ENCODE assay signal across 8 mouse cellular contexts in genomic region chr8:123950077-123950802, GRCm38 (mm10). TPM values are rescaled to one million over a fixed set of nuclear protein-coding genes. Genes with fewer than 3 reads are reported as not detected.
DNase-seq lines count a peak whose midpoint lies in the region; ATAC-seq and TF ChIP-seq lines count a peak whose summit lies in the region.

No protein-coding gene starts in this region.

- peak; percentile 82 for DNase-seq in 416B (ENCODE audit: low read depth)
- peak; percentile 74 for DNase-seq in embryo, embryonic 11 days
- peak; percentile 63 to 77 for DNase-seq in kidney, adult 8-10 months
- DNase-seq in naive thymus-derived CD4-positive, alpha-beta T cell, adult 2 months (ENCODE audit: low read depth), result peak; percentile 86
- DNase-seq in stomach, postnatal 0 days (ENCODE audit: low spot score), result peak; percentile 79

- H3K9me3 ChIP-seq in liver, embryonic 12.5 days (replicated peaks), result no peaks in the 10 kb centered on the region
- no peaks in the 10 kb centered on the region for H3K9me3 ChIP-seq in stomach, postnatal 0 days (ENCODE audit: control insufficient read depth, low read length)

- H3K4me2 ChIP-seq in liver, embryonic 12.5 days, result peak overlapping the region; percentile 88
- H3K4me2 ChIP-seq in stomach, postnatal 0 days (replicated peaks; ENCODE audit: low read depth), result peak overlapping the region; percentile 93

- TF ChIP-seq EP300 in stomach, postnatal 0 days (optimal IDR thresholded peaks at IDR 0.05), result no peak

- peak overlapping the region; percentile 91 for H3K27ac ChIP-seq in liver, embryonic 12.5 days
- H3K27ac ChIP-seq in stomach, postnatal 0 days (replicated peaks), result peak overlapping the region; percentile 94

- WGBS in liver, embryonic 12.5 days (ENCODE audit: insufficient replicate concordance), result 31% methylated on average over 10 of the region's 10 CpGs
- 29% methylated on average over 10 of the region's 10 CpGs for WGBS in stomach, postnatal 0 days

- H3K9ac ChIP-seq in liver, embryonic 12.5 days, result peak overlapping the region; percentile 88
- H3K9ac ChIP-seq in stomach, postnatal 0 days (ENCODE audit: low read length), result peak overlapping the region; percentile 87

- peaks cover 37% of the 10 kb centered on the region for H3K4me1 ChIP-seq in liver, embryonic 12.5 days
- H3K4me1 ChIP-seq in stomach, postnatal 0 days (replicated peaks; ENCODE audit: control insufficient read depth, insufficient read depth), result no peaks in the 10 kb centered on the region; the same call in 1 of the 2 replicates

- H3K4me3 ChIP-seq in liver, embryonic 12.5 days, result peak overlapping the region; percentile 90
- peak overlapping the region; percentile 77 for H3K4me3 ChIP-seq in stomach, postnatal 0 days (ENCODE audit: low read depth, low read length)

- TF ChIP-seq CTCF in stomach, postnatal 0 days (IDR thresholded peaks at IDR 0.05; ENCODE audit: low read depth), result peak; percentile 76

- no peaks in the 10 kb centered on the region for H3K27me3 ChIP-seq in liver, embryonic 12.5 days (replicated peaks)
- H3K27me3 ChIP-seq in stomach, postnatal 0 days (ENCODE audit: control insufficient read depth, insufficient read depth, low read length), result no peaks in the 10 kb centered on the region

- peak; percentile 58 for ATAC-seq in activated CD4-positive, CD25-positive, alpha-beta regulatory T cell, adult 4 months
- ATAC-seq in granulocyte monocyte progenitor cell, adult 5-6 weeks (replicated peaks; ENCODE audit: poor library complexity, severe bottlenecking), result peak; percentile 37
- ATAC-seq in liver, embryonic 12.5 days, result peak; percentile 33
- peak; percentile 39 for ATAC-seq in stomach, postnatal 0 days (ENCODE audit: low FRiP score, low TSS enrichment)

- peaks cover 78% of the 10 kb centered on the region for H3K36me3 ChIP-seq in liver, embryonic 12.5 days
- H3K36me3 ChIP-seq in stomach, postnatal 0 days (ENCODE audit: control insufficient read depth, insufficient read depth, low read length), result peaks cover 7% of the 10 kb centered on the region; the same call in 1 of the 2 replicates

RNA-seq across cellular contexts. Expression of gene Nup133, which starts 1.2 kb away (rescaled TPM):
- polyA plus RNA-seq in activated CD4-positive, CD25-positive, alpha-beta regulatory T cell, adult 4 months (2017; shearing (Covaris generic)), result 10 to 100 TPM in 1 of 2 experiments, 1 to 10 TPM in 1; 6.4 to 10.2 TPM
- 25.5 and 33.3 TPM in 2 replicates for total RNA-seq in granulocyte monocyte progenitor cell, adult 5-6 weeks (2014; fragmentation: Nextera tagmentation)
- 26.7 and 26.8 TPM in 2 replicates for total RNA-seq in granulocyte monocyte progenitor cell, adult 5-6 weeks (2017)
- polyA plus RNA-seq in liver, embryonic 12.5 days (2016; fragmentation: Nextera tagmentation; extraction: Ambion mirVana), result 35.8 and 36.9 TPM in 2 replicates
- polyA plus RNA-seq in stomach, postnatal 0 days (2015; fragmentation: Nextera tagmentation; extraction: Ambion mirVana), result 8.2 and 8.5 TPM in 2 replicates

RNA-seq across cellular contexts. Expression of gene Abcb10, which starts 32.7 kb away (rescaled TPM):
- 1 to 10 TPM in 1 of 2 experiments, under 1 TPM in 1; 0.69 to 2.0 TPM for polyA plus RNA-seq in activated CD4-positive, CD25-positive, alpha-beta regulatory T cell, adult 4 months (2017; shearing (Covaris generic))
- 20.8 and 24.6 TPM in 2 replicates for total RNA-seq in granulocyte monocyte progenitor cell, adult 5-6 weeks (2014; fragmentation: Nextera tagmentation)
- 24.1 TPM in 2 replicates for total RNA-seq in granulocyte monocyte progenitor cell, adult 5-6 weeks (2017)
- 191 and 196 TPM in 2 replicates for polyA plus RNA-seq in liver, embryonic 12.5 days (2016; fragmentation: Nextera tagmentation; extraction: Ambion mirVana)
- polyA plus RNA-seq in stomach, postnatal 0 days (2015; fragmentation: Nextera tagmentation; extraction: Ambion mirVana), result 14.7 and 15.2 TPM in 2 replicates

RNA-seq across cellular contexts. Expression of gene Acta1, which starts 55.7 kb away (rescaled TPM):
- under 1 TPM in 1 of 2 experiments, not detected in 1; 0.48 TPM for polyA plus RNA-seq in activated CD4-positive, CD25-positive, alpha-beta regulatory T cell, adult 4 months (2017; shearing (Covaris generic))
- total RNA-seq in granulocyte monocyte progenitor cell, adult 5-6 weeks (2014; fragmentation: Nextera tagmentation), result not detected in 2 replicates
- total RNA-seq in granulocyte monocyte progenitor cell, adult 5-6 weeks (2017), result not detected in 2 replicates
- 2.1 and 4.9 TPM in 2 replicates for polyA plus RNA-seq in liver, embryonic 12.5 days (2016; fragmentation: Nextera tagmentation; extraction: Ambion mirVana)
- polyA plus RNA-seq in stomach, postnatal 0 days (2015; fragmentation: Nextera tagmentation; extraction: Ambion mirVana), result 23.1 and 27.2 TPM in 2 replicates

Comparison
In these comparisons a context has a peak if more than half of its experiments do, and no peak if none do; other contexts are left out.
1. Peak in every context shown above with its lines: DNase-seq, ATAC-seq, H3K4me3 ChIP-seq and H3K27ac ChIP-seq.
2. RNA of gene Abcb10, which starts 32.7 kb away (polyA plus RNA-seq): 191 to 196 TPM in liver, embryonic 12.5 days; 14.7 to 15.2 TPM in stomach, postnatal 0 days and 0.69 to 2.0 TPM in activated CD4-positive, CD25-positive, alpha-beta regulatory T cell, adult 4 months; every median in the first group is over 10 times any median in the second.